Mouse (Mus musculus): ENCODE data around the gene Pes1.
"Not testable (repeated sequence)": the region's sequence is repeated elsewhere in the genome, so short reads cannot be mapped to it uniquely, and the experiment has no call there.

Gene Pes1

GRCm38 (mm10) chr11:4012616-4013015 lies 48.8 kb downstream of the Pes1 start:
- DNase-seq: no peak

- not testable (repeated sequence) for DNase-seq
Measured at GRCm38 (mm10) chr11:4015796-4016195, 52.0 kb downstream of the Pes1 start.

GRCm38 (mm10) chr11:4022111-4022510 lies 58.3 kb downstream of the Pes1 start:
- DNase-seq: not testable (repeated sequence)

GRCm38 (mm10) chr11:4023321-4023720 lies 59.5 kb downstream of the Pes1 start:
- no peak for DNase-seq

- DNase-seq: no peak
Measured at GRCm38 (mm10) chr11:4027066-4027465, 63.3 kb downstream of the Pes1 start.

GRCm38 (mm10) chr11:4027561-4028334 lies 64.0 kb downstream of the Pes1 start:
- DNase-seq: no peak

- no peak for DNase-seq
Measured at GRCm38 (mm10) chr11:4029343-4029742, 65.6 kb downstream of the Pes1 start.
